Mouse (Mus musculus) frontal cortex, adult (tissue): ENCODE measurements around the gene Uqcc2.
A peak's percentile ranks its signal among the peaks of the same experiment; 100 is the strongest.

ENCODE experiments used
- ATAC-seq: cut with Nextera tagmentation; 2 replicates; pipeline ENCODE4 v1.9.2; 2017; ENCODE audit warnings: mild to moderate bottlenecking, moderate library complexity, mixed read lengths; ENCODE audit not compliant: low TSS enrichment

Gene Uqcc2

GRCm38 (mm10) chr17:27133551-27134141 is at the start of gene Uqcc2:
Gene Uqcc2 (minus strand): TSS chr17:27133916.
- ATAC-seq, result peak; percentile 72

- ATAC-seq, result no peak
Observed at GRCm38 (mm10) chr17:27182401-27182800, 48.7 kb upstream of the Uqcc2 start.

GRCm38 (mm10) chr17:27181666-27182065 is 48.0 kb upstream of the Uqcc2 start:
- no peak for ATAC-seq

- no peak for ATAC-seq
Observed at GRCm38 (mm10) chr17:27179681-27180280, 46.1 kb upstream of the Uqcc2 start.

GRCm38 (mm10) chr17:27178427-27179177 is 44.9 kb upstream of the Uqcc2 start:
- no peak for ATAC-seq

- ATAC-seq, result no peak
Observed at GRCm38 (mm10) chr17:27178019-27178418, 44.3 kb upstream of the Uqcc2 start.

GRCm38 (mm10) chr17:27176754-27177153 is 43.0 kb upstream of the Uqcc2 start:
- no peak for ATAC-seq

GRCm38 (mm10) chr17:27176287-27176686 is 42.6 kb upstream of the Uqcc2 start:
- ATAC-seq, result no peak

- ATAC-seq, result 0 out of 2 replicates have a peak, but pooled peaks have one; percentile 29
Observed at GRCm38 (mm10) chr17:27175196-27175874, 41.6 kb upstream of the Uqcc2 start.

- ATAC-seq, result 0 out of 2 replicates have a peak, but pooled peaks have one; percentile 44
Observed at GRCm38 (mm10) chr17:27173715-27174114, 40.0 kb upstream of the Uqcc2 start.

- ATAC-seq, result no peak
Observed at GRCm38 (mm10) chr17:27172459-27172858, 38.7 kb upstream of the Uqcc2 start.

- ATAC-seq, result no peak
Observed at GRCm38 (mm10) chr17:27171121-27171520, 37.4 kb upstream of the Uqcc2 start.

- peak; percentile 39; the same call in 1 of the 2 replicates for ATAC-seq
Observed at GRCm38 (mm10) chr17:27169952-27170695, 36.4 kb upstream of the Uqcc2 start.

- no peak for ATAC-seq
Observed at GRCm38 (mm10) chr17:27168569-27168968, 34.9 kb upstream of the Uqcc2 start.

- ATAC-seq, result no peak
Observed at GRCm38 (mm10) chr17:27167545-27167944, 33.8 kb upstream of the Uqcc2 start, which contains the start of gene Ip6k3. Gene Ip6k3 (minus strand): TSS chr17:27167795.

GRCm38 (mm10) chr17:27166901-27167300 is 33.2 kb upstream of the Uqcc2 start:
- no peak for ATAC-seq

GRCm38 (mm10) chr17:27165054-27165773 is 31.5 kb upstream of the Uqcc2 start:
- peak; percentile 76; the same call in 1 of the 2 replicates for ATAC-seq

- no peak for ATAC-seq
Observed at GRCm38 (mm10) chr17:27160905-27161304, 27.2 kb upstream of the Uqcc2 start.

GRCm38 (mm10) chr17:27159169-27159568 is 25.5 kb upstream of the Uqcc2 start:
- ATAC-seq, result no peak

GRCm38 (mm10) chr17:27158439-27158838 is 24.7 kb upstream of the Uqcc2 start:
- no peak for ATAC-seq

GRCm38 (mm10) chr17:27155752-27156151 is 22.0 kb upstream of the Uqcc2 start:
- no peak for ATAC-seq
